Mouse (Mus musculus) megakaryocyte, embryonic 14.5 days (primary cell): ENCODE measurements around the gene Vash2.

Experiments used
- FLI1 ChIP-seq: IDR thresholded peaks from 2 replicates; pipeline ENCODE4 v1.6.1; 2012; ENCODE audit warnings: low read length, inconsistent platforms, mixed read lengths
- GATA1 ChIP-seq: IDR thresholded peaks from 3 replicates; pipeline ENCODE4 v1.6.1; 2012; ENCODE audit warnings: mixed read lengths, low read length, inconsistent platforms, borderline replicate concordance

GRCm38 (mm10) chr1:190948439-190948838, 30.7 kb downstream of the Vash2 start:
- TF ChIP-seq GATA1 (no peak), FLI1 (no peak)
